Mouse (Mus musculus) lung, adult 2 months (tissue): ENCODE measurements around the gene 6430531B16Rik. TPM values are rescaled to one million over a fixed set of nuclear protein-coding genes. Genes with fewer than 3 reads are reported as not detected.

ENCODE experiments used
- DNase-seq: peaks from one replicate; pipeline ENCODE4 v3.0.0; 2022
- H3K4me1 ChIP-seq: fragments of 200-500 bp; 2 replicates; pipeline ENCODE4 v1.6.1; 2011; ENCODE audit warnings: low read length; ENCODE audit not compliant: control insufficient read depth, insufficient read depth
- H3K4me3 ChIP-seq: fragments of 200-500 bp; replicated peaks from 2 replicates; pipeline ENCODE3; 2011; ENCODE audit warnings: low read depth, mild to moderate bottlenecking, control low read depth, low read length; ENCODE audit errors: extremely low read depth
- CTCF ChIP-seq: fragments of 200-500 bp; IDR thresholded peaks from 2 replicates; pipeline ENCODE4 v1.5.1; 2011; ENCODE audit warnings: mild to moderate bottlenecking, low read length, control low read depth; ENCODE audit not compliant: insufficient read depth
- POLR2A ChIP-seq: fragments of 200-500 bp; IDR thresholded peaks from 2 replicates; pipeline ENCODE4 v1.6.1; 2011; ENCODE audit warnings: low read depth, mild to moderate bottlenecking, control low read depth, low read length, borderline replicate concordance; ENCODE audit errors: extremely low read depth
- WGBS: fragments of 180-500 bp; shearing (Covaris S2); methylation state at CpG from one replicate; pipeline ENCODE4 v1.1.7; 2018; 5-methylcytosine and 5-hydroxymethylcytosine counted together
- polyA plus RNA-seq: library from polyadenylated mRNA; depleted of rRNA; stranded (reverse); fragments of >200 nt; gene quantifications from 2 replicates; pipeline ENCODE4 v1.2.3, GENCODE M21; 2012

The 6430531B16Rik gene
- polyA plus RNA-seq, 1 experiment: 6.8 TPM

GRCm38 (mm10) chr7:139993532-139993931, 15.0 kb upstream of the 6430531B16Rik start:
- no peak overlapping the region for H3K4me3 ChIP-seq
- no peak for TF ChIP-seq CTCF
- no peak for TF ChIP-seq POLR2A
- DNase-seq: no peak
- WGBS: 92% methylated on average over 6 of the region's 6 CpGs
- H3K4me1 ChIP-seq: no peaks in the 10 kb centered on the region

GRCm38 (mm10) chr7:139992406-139992805, 13.9 kb upstream of the 6430531B16Rik start, which contains the start of gene Adam8:
Gene Adam8, minus strand, starts transcription at chr7:139992562.
- 24% methylated on average over 7 of the region's 7 CpGs for WGBS
- no peak for TF ChIP-seq POLR2A
- no peak for TF ChIP-seq CTCF
- Histone ChIP-seq H3K4me1 (no peaks in the 10 kb centered on the region), H3K4me3 (no peak within 1 kb of the TSS)
- no peak for DNase-seq

DNA sequence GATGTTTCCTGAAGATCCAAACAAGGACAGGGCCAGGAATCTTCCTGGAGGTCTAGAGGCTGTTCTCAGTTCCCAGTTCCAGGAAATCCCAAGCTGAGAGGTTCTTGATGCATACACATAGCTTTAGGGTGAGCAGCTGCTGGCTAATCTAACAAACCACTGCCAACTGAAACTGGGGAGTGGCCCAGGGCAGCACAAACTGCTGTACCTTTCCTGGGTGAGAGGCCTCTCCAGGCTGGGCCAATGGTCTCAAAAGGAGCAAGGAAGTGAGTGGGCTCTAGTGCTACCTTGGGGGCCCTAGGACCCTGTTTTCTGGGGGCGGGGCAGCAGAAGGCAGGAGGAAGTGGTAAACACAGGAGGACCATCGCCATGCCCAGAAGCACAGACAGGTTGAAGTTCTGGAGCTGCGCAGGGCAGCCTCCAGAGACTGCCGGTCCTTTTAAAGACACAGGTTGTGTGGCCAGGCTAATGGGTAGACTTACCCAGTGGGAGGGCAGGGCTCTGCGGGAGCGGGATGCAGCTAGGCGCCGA, 12.4 kb upstream of the 6430531B16Rik start:
- Histone ChIP-seq H3K4me1 (no peaks in the 10 kb centered on the region), H3K4me3 (no peak overlapping the region)
- 66% methylated on average over 8 of the region's 8 CpGs for WGBS
- no peak for TF ChIP-seq POLR2A
- TF ChIP-seq CTCF: no peak
- no peak for DNase-seq

- Histone ChIP-seq H3K4me1 (no peaks in the 10 kb centered on the region), H3K4me3 (no peak overlapping the region)
- DNase-seq: no peak
- 77% methylated on average over 9 of the region's 9 CpGs for WGBS
- TF ChIP-seq CTCF (no peak), POLR2A (no peak)
Observed at GRCm38 (mm10) chr7:139988272-139988671, 9.7 kb upstream of the 6430531B16Rik start.

DNA sequence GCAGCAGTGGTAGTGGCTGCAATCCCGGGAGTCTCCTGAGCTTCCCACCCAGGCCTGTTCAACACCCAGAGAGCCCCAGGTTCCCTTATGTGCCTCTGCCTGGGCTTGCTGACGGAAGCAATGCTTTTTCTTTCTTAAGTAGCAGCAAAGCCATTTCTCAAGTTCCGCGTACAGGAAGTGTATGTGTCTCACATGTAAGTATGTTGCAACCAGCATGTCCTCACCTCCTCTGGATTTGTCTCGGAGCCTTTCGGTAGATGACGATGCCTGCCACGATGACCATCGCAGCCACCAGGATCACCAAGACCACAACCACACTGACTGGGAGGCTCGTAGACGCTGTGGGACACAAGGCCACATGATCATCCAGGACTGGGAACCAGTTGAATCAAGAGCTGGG, 6.0 kb upstream of the 6430531B16Rik start:
- WGBS: 89% methylated on average over 11 of the region's 11 CpGs
- Histone ChIP-seq H3K4me1 (no peaks in the 10 kb centered on the region), H3K4me3 (no peak overlapping the region)
- no peak for DNase-seq
- TF ChIP-seq CTCF: no peak
- no peak for TF ChIP-seq POLR2A

- TF ChIP-seq POLR2A (no peak), CTCF (no peak)
- 76% methylated on average over 11 of the region's 11 CpGs for WGBS
Observed at GRCm38 (mm10) chr7:139982058-139982457, 3.5 kb upstream of the 6430531B16Rik start.

DNA sequence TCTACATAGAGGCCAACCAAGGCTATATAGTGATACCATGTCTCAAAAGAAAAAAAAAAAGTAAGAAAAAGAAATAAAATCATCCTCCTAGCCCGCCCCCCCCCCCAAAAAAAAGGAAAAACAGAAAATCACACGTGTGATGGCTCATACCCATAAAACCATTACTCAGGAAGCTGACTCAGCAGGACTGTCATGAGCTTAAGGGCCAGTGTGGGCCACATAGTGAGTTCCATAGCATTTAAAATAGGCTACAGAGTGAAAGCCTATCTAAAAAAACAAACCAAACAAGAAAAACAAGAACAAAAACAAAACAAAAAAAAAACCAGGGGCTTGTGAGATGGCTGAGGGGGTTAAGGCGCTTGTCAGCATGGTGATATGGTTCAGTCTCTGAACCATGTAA, 2.2 kb upstream of the 6430531B16Rik start:
- no peak for TF ChIP-seq POLR2A
- no peak for TF ChIP-seq CTCF
- DNase-seq: no peak
- WGBS: 58% methylated on average over 3 of the region's 3 CpGs
- 0 out of 2 replicates have a peak, but pooled peaks cover 3% of the 10 kb centered on the region for H3K4me1 ChIP-seq
- no peak overlapping the region for H3K4me3 ChIP-seq

More at GRCm38 (mm10) chr7:139982058-139982457, 3.5 kb upstream of the 6430531B16Rik start:
- no peak overlapping the region for H3K4me3 ChIP-seq
- DNase-seq: no peak
- H3K4me1 ChIP-seq: 0 out of 2 replicates have a peak, but pooled peaks cover 3% of the 10 kb centered on the region

DNA sequence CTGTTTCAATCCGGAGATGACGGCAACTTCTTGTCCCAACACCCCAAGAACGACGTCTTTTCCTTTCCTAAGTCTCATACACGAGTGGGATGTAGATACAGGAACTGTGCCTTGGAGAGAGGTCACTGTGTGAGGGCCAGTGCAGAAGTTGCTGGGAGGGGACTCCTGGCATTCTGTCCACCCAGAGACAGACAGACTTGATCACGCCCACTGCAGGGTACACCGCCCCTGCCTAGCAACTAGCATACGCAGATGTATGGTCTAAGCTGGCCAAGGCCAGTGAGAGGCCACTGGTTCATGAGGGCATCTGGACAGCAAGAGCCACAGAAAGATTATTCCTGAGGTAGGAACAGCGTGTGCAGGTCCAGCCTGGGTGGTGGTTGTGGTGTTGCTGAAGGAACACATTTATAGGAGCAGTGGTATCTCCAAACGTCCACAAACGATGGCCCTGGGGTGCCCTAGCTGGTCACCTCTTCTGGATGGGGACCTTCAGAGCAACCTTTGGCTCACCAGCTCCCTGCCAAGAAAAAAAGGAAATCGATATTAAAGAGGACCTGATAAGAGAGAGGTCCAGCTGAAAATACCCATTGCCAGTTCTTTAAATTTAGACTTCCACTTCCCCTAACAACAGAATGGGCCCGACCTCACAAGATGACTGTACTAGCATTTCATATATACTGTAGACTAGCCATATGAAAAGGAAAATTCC, 610 bp upstream of the 6430531B16Rik start:
- H3K4me3 ChIP-seq: no peak overlapping the region
- H3K4me1 ChIP-seq: 0 out of 2 replicates have a peak, but pooled peaks cover 3% of the 10 kb centered on the region
- no peak for TF ChIP-seq CTCF
- TF ChIP-seq POLR2A: no peak
- WGBS: 37% methylated on average over 13 of the region's 13 CpGs
- no peak for DNase-seq

GRCm38 (mm10) chr7:139975471-139975870, 3.1 kb downstream of the 6430531B16Rik start:
- H3K4me1 ChIP-seq: 0 out of 2 replicates have a peak, but pooled peaks cover 3% of the 10 kb centered on the region
- DNase-seq: no peak
- no peak overlapping the region for H3K4me3 ChIP-seq
- TF ChIP-seq CTCF: no peak
- TF ChIP-seq POLR2A: no peak
- WGBS: 47% methylated on average over 5 of the region's 5 CpGs

DNA sequence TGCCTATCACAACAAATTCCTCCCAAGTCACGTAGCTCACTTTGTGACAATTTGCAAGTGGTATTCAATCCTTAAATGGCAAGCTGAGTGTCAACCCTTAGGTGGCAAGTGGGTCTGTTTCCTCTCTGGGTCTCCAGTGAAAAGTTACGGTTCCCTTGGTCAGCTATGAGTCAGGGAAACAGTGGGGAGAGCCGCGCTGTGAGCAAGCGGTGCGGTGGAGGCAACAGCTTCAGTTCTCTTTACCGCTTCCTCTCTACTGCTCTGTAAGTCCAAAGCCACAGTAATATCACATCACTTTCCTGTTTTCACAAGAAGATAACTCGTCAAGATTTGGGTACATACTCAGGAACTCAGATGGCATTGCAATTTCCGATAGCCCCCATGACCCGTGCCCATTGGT, 4.2 kb downstream of the 6430531B16Rik start:
- no peak overlapping the region for H3K4me3 ChIP-seq
- H3K4me1 ChIP-seq: 0 out of 2 replicates have a peak, but pooled peaks cover 3% of the 10 kb centered on the region
- TF ChIP-seq CTCF: no peak
- TF ChIP-seq POLR2A: no peak
- 78% methylated on average over 10 of the region's 10 CpGs for WGBS
- DNase-seq: no peak
